Mouse (Mus musculus): ENCODE measurements at regions not wholly inside any gene's neighbourhood (a gene's known extent, or its start where the extent isn't known, plus 50 kb on each side); places are given as distances from the start of the nearest gene placed in this dataset.

DNA sequence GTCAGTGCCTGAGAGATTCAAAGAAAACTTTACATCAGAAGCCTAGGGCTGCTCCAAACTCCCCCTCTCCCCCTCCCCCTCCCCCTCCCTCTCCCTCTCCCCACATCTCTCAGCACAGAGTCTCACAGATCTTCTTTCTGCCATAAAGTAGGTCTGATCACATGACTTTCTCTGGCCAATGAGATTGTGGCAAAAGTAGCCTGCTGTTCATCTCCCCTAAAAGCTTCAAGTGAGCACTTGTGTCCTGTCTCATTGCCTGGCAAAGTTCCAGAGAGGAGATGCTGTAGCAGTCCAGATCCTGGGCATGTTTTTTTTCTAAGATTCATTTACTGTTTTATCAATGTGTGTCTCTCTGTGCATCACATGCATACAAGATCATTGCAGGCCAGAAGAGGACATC is 234.5 kb upstream of the Mgmt start:
- Histone ChIP-seq H3K9me3 (replicated peaks; ENCODE audit: control insufficient read depth, low read length) (no peaks in the 10 kb centered on the region), H3K4me2 (ENCODE audit: low read depth, low read length) (no peak overlapping the region), H3K4me1 (ENCODE audit: control insufficient read depth, insufficient read depth, low read length) (no peaks in the 10 kb centered on the region), H3K9ac (replicated peaks; ENCODE audit: low read length) (no peak overlapping the region), H3K27ac (replicated peaks; ENCODE audit: low read depth, low read length) (no peak overlapping the region), H3K4me3 (ENCODE audit: low read depth, low read length) (no peak overlapping the region), H3K27me3 (ENCODE audit: control insufficient read depth, insufficient read depth, low read length) (no peaks in the 10 kb centered on the region), H3K36me3 (replicated peaks; ENCODE audit: control insufficient read depth, insufficient read depth, low read depth, low read length) (no peaks in the 10 kb centered on the region)
- no peak for ATAC-seq (replicated peaks; ENCODE audit: insufficient number of reproducible peaks, low FRiP score, low TSS enrichment, low read depth)
- DNase-seq (ENCODE audit: low spot score) = no peak

DNA sequence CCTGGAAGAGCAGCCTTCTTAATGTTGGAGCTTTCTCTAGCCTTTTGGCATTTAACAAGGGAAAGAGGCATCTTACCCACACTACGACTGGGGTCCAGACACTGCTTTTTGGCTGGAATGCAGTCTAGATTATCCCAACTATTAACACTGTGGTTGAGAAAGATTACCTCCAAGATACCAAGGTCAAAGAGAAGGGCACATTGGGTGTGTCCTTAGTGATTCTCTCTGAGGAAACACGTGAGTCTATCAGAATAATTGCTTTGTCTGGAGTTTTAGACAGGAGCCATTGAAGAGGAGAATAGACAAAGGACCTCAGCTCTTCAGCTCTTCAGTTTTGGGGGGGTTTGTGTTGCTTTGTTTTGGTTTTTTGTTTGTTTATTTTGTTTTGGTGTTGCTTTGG is 234.0 kb upstream of the Mgmt start:
- 59% methylated on average over 2 of the region's 2 CpGs for WGBS
- Histone ChIP-seq H3K27ac (replicated peaks; ENCODE audit: low read depth, low read length) (no peak overlapping the region), H3K27me3 (ENCODE audit: control insufficient read depth, insufficient read depth, low read length) (no peaks in the 10 kb centered on the region), H3K4me1 (ENCODE audit: control insufficient read depth, insufficient read depth, low read length) (no peaks in the 10 kb centered on the region), H3K9me3 (replicated peaks; ENCODE audit: control insufficient read depth, low read length) (no peaks in the 10 kb centered on the region), H3K9ac (replicated peaks; ENCODE audit: low read length) (no peak overlapping the region), H3K4me3 (ENCODE audit: low read depth, low read length) (no peak overlapping the region), H3K36me3 (replicated peaks; ENCODE audit: control insufficient read depth, insufficient read depth, low read depth, low read length) (no peaks in the 10 kb centered on the region), H3K4me2 (ENCODE audit: low read depth, low read length) (no peak overlapping the region)
- DNase-seq (ENCODE audit: low spot score) (no peak), ATAC-seq (replicated peaks; ENCODE audit: insufficient number of reproducible peaks, low FRiP score, low TSS enrichment, low read depth) (no peak)

DNA sequence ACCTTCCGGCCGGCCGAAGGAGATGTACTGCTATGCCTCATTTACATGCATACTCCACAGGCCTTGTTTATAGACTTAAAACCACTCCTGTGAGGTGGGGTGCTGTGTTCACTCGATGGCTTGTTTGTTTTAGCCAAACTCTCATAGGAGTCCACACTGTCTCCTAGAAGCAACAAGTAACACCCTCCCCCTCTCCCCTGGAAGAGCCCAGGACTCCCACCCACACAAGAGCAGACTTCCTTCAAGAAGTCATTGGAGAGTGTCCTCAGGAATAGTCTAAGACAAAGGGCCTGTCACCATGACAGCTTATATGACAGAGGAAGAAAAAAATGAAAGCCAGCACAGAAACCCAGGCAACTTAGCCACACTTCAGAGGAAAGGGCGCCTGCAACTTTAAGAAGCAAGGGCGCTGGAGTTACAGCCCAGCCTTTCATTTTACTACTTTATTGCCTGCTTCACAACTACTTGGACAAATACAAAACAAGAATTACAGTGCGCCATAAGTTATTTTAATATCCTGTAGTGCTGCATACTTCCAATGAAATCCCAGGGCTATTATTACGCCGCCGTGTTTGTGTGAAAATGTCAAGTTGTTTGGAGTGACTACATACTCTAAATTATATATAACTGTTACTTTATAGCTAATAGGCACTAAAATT is 229.9 kb upstream of the Mgmt start:
- Histone ChIP-seq H3K4me3 (ENCODE audit: low read depth, low read length) (no peak overlapping the region), H3K27ac (replicated peaks; ENCODE audit: low read depth, low read length) (no peak overlapping the region), H3K9me3 (replicated peaks; ENCODE audit: control insufficient read depth, low read length) (no peaks in the 10 kb centered on the region), H3K4me1 (ENCODE audit: control insufficient read depth, insufficient read depth, low read length) (no peaks in the 10 kb centered on the region), H3K36me3 (replicated peaks; ENCODE audit: control insufficient read depth, insufficient read depth, low read depth, low read length) (no peaks in the 10 kb centered on the region), H3K4me2 (ENCODE audit: low read depth, low read length) (no peak overlapping the region), H3K27me3 (ENCODE audit: control insufficient read depth, insufficient read depth, low read length) (no peaks in the 10 kb centered on the region), H3K9ac (replicated peaks; ENCODE audit: low read length) (no peak overlapping the region)
- DNase-seq (ENCODE audit: low spot score) (no peak), ATAC-seq (replicated peaks; ENCODE audit: insufficient number of reproducible peaks, low FRiP score, low TSS enrichment, low read depth) (no peak)
- WGBS = 74% methylated on average over 10 of the region's 10 CpGs

DNA sequence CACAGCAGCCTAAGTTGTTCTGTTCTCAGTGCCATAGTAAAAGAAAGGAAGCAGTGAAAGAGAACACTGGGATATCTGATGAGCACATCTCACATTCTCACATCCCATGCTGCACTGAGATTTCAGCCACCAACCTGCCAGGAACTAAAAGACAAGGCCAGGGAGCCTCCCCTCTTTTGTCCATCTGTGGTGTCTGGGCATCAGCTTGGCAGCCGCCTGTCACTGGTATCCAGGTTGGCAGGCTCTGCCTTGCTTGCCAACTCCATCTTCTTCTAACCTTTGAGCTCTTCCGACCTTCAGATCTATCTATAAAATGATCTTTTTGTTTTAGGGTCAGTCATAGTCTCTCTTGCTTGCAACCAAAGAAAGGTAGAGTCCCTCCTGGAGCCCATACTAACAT is 228.5 kb upstream of the Mgmt start:
- H3K9me3 ChIP-seq (replicated peaks; ENCODE audit: control insufficient read depth, low read length) = no peaks in the 10 kb centered on the region
- no peak for DNase-seq (ENCODE audit: low spot score)
- WGBS = 82% methylated on average over 2 of the region's 2 CpGs
- H3K4me3 ChIP-seq (ENCODE audit: low read depth, low read length) = no peak overlapping the region
- no peak for ATAC-seq (replicated peaks; ENCODE audit: insufficient number of reproducible peaks, low FRiP score, low TSS enrichment, low read depth)
- H3K4me2 ChIP-seq (ENCODE audit: low read depth, low read length) = no peak overlapping the region
- H3K9ac ChIP-seq (replicated peaks; ENCODE audit: low read length) = no peak overlapping the region
- no peaks in the 10 kb centered on the region for H3K36me3 ChIP-seq (replicated peaks; ENCODE audit: control insufficient read depth, insufficient read depth, low read depth, low read length)
- H3K4me1 ChIP-seq (ENCODE audit: control insufficient read depth, insufficient read depth, low read length) = no peaks in the 10 kb centered on the region
- no peak overlapping the region for H3K27ac ChIP-seq (replicated peaks; ENCODE audit: low read depth, low read length)
- no peaks in the 10 kb centered on the region for H3K27me3 ChIP-seq (ENCODE audit: control insufficient read depth, insufficient read depth, low read length)

DNA sequence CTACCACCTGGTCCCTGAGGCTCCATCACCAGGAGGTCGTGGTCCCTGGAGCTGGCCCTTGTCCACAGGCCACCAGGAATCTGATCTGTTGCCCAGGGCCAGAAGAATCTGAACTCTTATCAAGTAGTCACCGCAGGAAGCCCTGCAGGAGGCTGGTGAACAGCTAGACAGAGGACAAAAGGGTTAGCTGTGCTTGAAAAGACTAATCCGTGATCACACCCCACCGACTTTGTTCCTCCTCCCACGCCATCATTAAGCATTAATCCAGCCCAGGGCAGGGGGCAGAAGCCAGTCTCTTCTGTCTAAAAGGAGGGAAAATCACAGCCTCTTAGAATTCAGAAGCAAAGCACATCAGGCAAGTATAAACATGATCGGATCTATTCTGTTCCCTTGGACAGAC is 227.7 kb upstream of the Mgmt start:
- no peak overlapping the region for H3K27ac ChIP-seq (replicated peaks; ENCODE audit: low read depth, low read length)
- H3K36me3 ChIP-seq (replicated peaks; ENCODE audit: control insufficient read depth, insufficient read depth, low read depth, low read length) = no peaks in the 10 kb centered on the region
- DNase-seq (ENCODE audit: low spot score) = no peak
- ATAC-seq (replicated peaks; ENCODE audit: insufficient number of reproducible peaks, low FRiP score, low TSS enrichment, low read depth) = no peak
- no peak overlapping the region for H3K4me3 ChIP-seq (ENCODE audit: low read depth, low read length)
- H3K4me1 ChIP-seq (ENCODE audit: control insufficient read depth, insufficient read depth, low read length) = no peaks in the 10 kb centered on the region
- no peak overlapping the region for H3K9ac ChIP-seq (replicated peaks; ENCODE audit: low read length)
- WGBS = 8% methylated on average over 6 of the region's 6 CpGs
- no peak overlapping the region for H3K4me2 ChIP-seq (ENCODE audit: low read depth, low read length)
- no peaks in the 10 kb centered on the region for H3K9me3 ChIP-seq (replicated peaks; ENCODE audit: control insufficient read depth, low read length)
- H3K27me3 ChIP-seq (ENCODE audit: control insufficient read depth, insufficient read depth, low read length) = no peaks in the 10 kb centered on the region

DNA sequence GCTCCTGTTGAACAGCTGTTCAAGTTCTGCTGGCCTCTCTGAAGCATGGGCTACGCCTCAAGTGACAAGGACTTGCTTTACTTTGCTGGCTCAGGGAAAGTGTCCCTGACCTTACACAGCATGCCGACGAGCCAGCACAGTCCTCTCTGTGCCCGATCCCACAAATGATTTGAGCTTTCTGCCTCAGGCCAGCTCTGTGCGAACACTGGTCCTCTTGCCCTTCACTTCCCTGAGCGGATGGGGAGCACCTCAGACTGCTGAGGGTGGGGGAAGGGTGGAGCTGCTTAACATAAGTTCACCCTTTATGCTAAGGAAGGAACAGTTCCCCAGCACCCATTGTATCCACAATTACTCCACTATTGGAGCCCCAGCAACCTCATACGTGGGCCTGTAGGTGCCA is 223.7 kb upstream of the Mgmt start:
- no peak overlapping the region for H3K4me2 ChIP-seq (ENCODE audit: low read depth, low read length)
- no peak overlapping the region for H3K4me3 ChIP-seq (ENCODE audit: low read depth, low read length)
- no peaks in the 10 kb centered on the region for H3K36me3 ChIP-seq (replicated peaks; ENCODE audit: control insufficient read depth, insufficient read depth, low read depth, low read length)
- no peak for DNase-seq (ENCODE audit: low spot score)
- H3K9me3 ChIP-seq (replicated peaks; ENCODE audit: control insufficient read depth, low read length) = no peaks in the 10 kb centered on the region
- no peaks in the 10 kb centered on the region for H3K4me1 ChIP-seq (ENCODE audit: control insufficient read depth, insufficient read depth, low read length)
- ATAC-seq (replicated peaks; ENCODE audit: insufficient number of reproducible peaks, low FRiP score, low TSS enrichment, low read depth) = no peak
- H3K9ac ChIP-seq (replicated peaks; ENCODE audit: low read length) = no peak overlapping the region
- no peaks in the 10 kb centered on the region for H3K27me3 ChIP-seq (ENCODE audit: control insufficient read depth, insufficient read depth, low read length)
- 46% methylated on average over 7 of the region's 7 CpGs for whole genome bisulfite sequencing
- H3K27ac ChIP-seq (replicated peaks; ENCODE audit: low read depth, low read length) = no peak overlapping the region

DNA sequence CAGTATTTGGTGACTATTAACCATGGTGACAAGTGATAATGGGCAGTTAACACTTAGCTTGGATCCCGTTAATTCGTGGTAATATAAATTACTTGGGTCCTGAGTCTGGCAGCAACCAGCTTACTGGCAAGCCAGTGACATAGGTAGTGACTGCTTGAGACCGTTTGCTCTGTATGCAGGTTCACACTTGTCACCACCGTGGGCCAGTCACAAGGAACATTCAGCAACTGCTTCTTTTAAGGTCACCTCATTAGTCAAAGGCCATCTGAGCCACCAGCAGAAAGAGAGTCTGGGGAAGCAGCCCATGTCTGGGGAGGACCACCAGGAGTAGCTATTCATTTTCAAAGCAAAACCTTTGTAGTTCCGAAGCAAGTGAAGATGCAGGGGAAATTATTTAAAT is 220.3 kb upstream of the Mgmt start:
- Histone ChIP-seq H3K4me2 (ENCODE audit: low read depth, low read length) (no peak overlapping the region), H3K36me3 (replicated peaks; ENCODE audit: control insufficient read depth, insufficient read depth, low read depth, low read length) (no peaks in the 10 kb centered on the region), H3K27me3 (ENCODE audit: control insufficient read depth, insufficient read depth, low read length) (no peaks in the 10 kb centered on the region), H3K9me3 (replicated peaks; ENCODE audit: control insufficient read depth, low read length) (no peaks in the 10 kb centered on the region), H3K27ac (replicated peaks; ENCODE audit: low read depth, low read length) (no peak overlapping the region), H3K4me3 (ENCODE audit: low read depth, low read length) (no peak overlapping the region), H3K9ac (replicated peaks; ENCODE audit: low read length) (no peak overlapping the region), H3K4me1 (ENCODE audit: control insufficient read depth, insufficient read depth, low read length) (no peaks in the 10 kb centered on the region)
- ATAC-seq (replicated peaks; ENCODE audit: insufficient number of reproducible peaks, low FRiP score, low TSS enrichment, low read depth) (no peak), DNase-seq (ENCODE audit: low spot score) (no peak)
- WGBS = 54% methylated on average over 5 of the region's 5 CpGs

DNA sequence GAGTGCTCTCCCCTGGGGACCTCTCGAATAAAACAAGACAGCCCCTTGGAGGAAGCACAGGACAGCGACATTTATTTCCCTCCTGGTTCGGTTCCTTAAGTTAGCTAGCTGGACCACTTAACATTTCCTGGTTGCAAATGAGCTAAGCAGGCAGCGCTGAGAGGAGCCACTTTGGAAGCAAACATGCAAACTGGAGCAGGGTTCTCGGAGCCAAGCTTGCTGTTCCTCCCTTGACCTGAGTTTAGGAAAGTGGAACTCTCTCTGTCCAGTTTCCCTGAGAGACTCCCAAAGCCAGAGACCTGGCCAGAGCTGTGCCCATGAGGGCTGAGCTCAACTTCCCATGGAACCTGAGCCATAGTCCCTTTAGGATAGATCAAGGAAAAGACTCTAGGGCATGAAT is 219.4 kb upstream of the Mgmt start:
- Histone ChIP-seq H3K27ac (replicated peaks; ENCODE audit: low read depth, low read length) (no peak overlapping the region), H3K4me3 (ENCODE audit: low read depth, low read length) (no peak overlapping the region), H3K36me3 (replicated peaks; ENCODE audit: control insufficient read depth, insufficient read depth, low read depth, low read length) (no peaks in the 10 kb centered on the region), H3K4me2 (ENCODE audit: low read depth, low read length) (no peak overlapping the region), H3K27me3 (ENCODE audit: control insufficient read depth, insufficient read depth, low read length) (no peaks in the 10 kb centered on the region), H3K9ac (replicated peaks; ENCODE audit: low read length) (no peak overlapping the region), H3K4me1 (ENCODE audit: control insufficient read depth, insufficient read depth, low read length) (no peaks in the 10 kb centered on the region), H3K9me3 (replicated peaks; ENCODE audit: control insufficient read depth, low read length) (no peaks in the 10 kb centered on the region)
- DNase-seq (ENCODE audit: low spot score) (no peak), ATAC-seq (replicated peaks; ENCODE audit: insufficient number of reproducible peaks, low FRiP score, low TSS enrichment, low read depth) (no peak)
- WGBS = 44% methylated on average over 5 of the region's 5 CpGs

All from embryonic facial prominence, embryonic 11.5 days (tissue).